Mouse (Mus musculus): ENCODE results near the gene Nfia.

The Nfia gene

GRCm38 (mm10) chr4:97917568-97917967 is 145.0 kb downstream of the Nfia start:
- DNase-seq, result no peak

GRCm38 (mm10) chr4:97918675-97919074 is 146.1 kb downstream of the Nfia start:
- DNase-seq, result no peak

GRCm38 (mm10) chr4:97919773-97920172 is 147.2 kb downstream of the Nfia start:
- DNase-seq, result no peak

GRCm38 (mm10) chr4:97920287-97921079 is 147.9 kb downstream of the Nfia start:
- peak; percentile 34 for DNase-seq

- no peak for DNase-seq
Measured at GRCm38 (mm10) chr4:97921682-97922081, 149.1 kb downstream of the Nfia start.

GRCm38 (mm10) chr4:97923248-97923647 is 150.7 kb downstream of the Nfia start:
- no peak for DNase-seq

GRCm38 (mm10) chr4:97923876-97924316 is 151.4 kb downstream of the Nfia start:
- DNase-seq, result peak; percentile 85

GRCm38 (mm10) chr4:97924414-97924813 is 151.9 kb downstream of the Nfia start:
- peak; percentile 25 for DNase-seq

- no peak for DNase-seq
Measured at GRCm38 (mm10) chr4:97924855-97925254, 152.3 kb downstream of the Nfia start.

- DNase-seq, result no peak
Measured at GRCm38 (mm10) chr4:97925644-97926043, 153.1 kb downstream of the Nfia start.

- no peak for DNase-seq
Measured at GRCm38 (mm10) chr4:97926607-97927308, 154.2 kb downstream of the Nfia start.

- DNase-seq, result no peak
Measured at GRCm38 (mm10) chr4:97927309-97927656, 154.7 kb downstream of the Nfia start.

- no peak for DNase-seq
Measured at GRCm38 (mm10) chr4:97936371-97936770, 163.8 kb downstream of the Nfia start.

GRCm38 (mm10) chr4:97936912-97937311 is 164.4 kb downstream of the Nfia start:
- peak; percentile 28 for DNase-seq

- peak; percentile 60 for DNase-seq
Measured at GRCm38 (mm10) chr4:97939492-97939891, 167.0 kb downstream of the Nfia start.

GRCm38 (mm10) chr4:97939920-97940520 is 167.5 kb downstream of the Nfia start:
- DNase-seq, result no peak

GRCm38 (mm10) chr4:97941616-97942015 is 169.1 kb downstream of the Nfia start:
- DNase-seq, result no peak

- DNase-seq, result no peak
Measured at GRCm38 (mm10) chr4:97944309-97944708, 171.8 kb downstream of the Nfia start.

GRCm38 (mm10) chr4:97947484-97947883 is 174.9 kb downstream of the Nfia start:
- no peak for DNase-seq

GRCm38 (mm10) chr4:97948250-97948649 is 175.7 kb downstream of the Nfia start:
- no peak for DNase-seq

- no peak for DNase-seq
Measured at GRCm38 (mm10) chr4:97950341-97951071, 178.0 kb downstream of the Nfia start.

- DNase-seq, result no peak
Measured at GRCm38 (mm10) chr4:97953886-97954285, 181.4 kb downstream of the Nfia start.

- no peak for DNase-seq
Measured at GRCm38 (mm10) chr4:97958121-97958520, 185.6 kb downstream of the Nfia start.
